Mouse (Mus musculus) C2C12 (cell line): ENCODE results near the gene Rcsd1.

Experiments
- CEBPB ChIP-seq: IDR thresholded peaks from one replicate; pipeline ENCODE4 v1.6.1; 2011; ENCODE audit warnings: low read depth, mild to moderate bottlenecking, control low read depth, moderate library complexity
- CTCF ChIP-seq: IDR thresholded peaks from one replicate; pipeline ENCODE4 v1.5.1; 2011; ENCODE audit not compliant: control insufficient read depth, insufficient read depth, insufficient read length
- MAX ChIP-seq: IDR thresholded peaks from one replicate; pipeline ENCODE4 v1.6.1; 2011; ENCODE audit warnings: mild to moderate bottlenecking, control low read depth
- MYOD1 ChIP-seq: IDR thresholded peaks from one replicate; pipeline ENCODE4 v1.6.1; 2011; ENCODE audit warnings: low read depth; ENCODE audit not compliant: control insufficient read depth, insufficient read length
- MYOG ChIP-seq: IDR thresholded peaks from one replicate; pipeline ENCODE4 v1.6.1; 2011; ENCODE audit not compliant: control insufficient read depth, insufficient read length; ENCODE audit errors: extremely low read depth
- USF1 ChIP-seq: IDR thresholded peaks from one replicate; pipeline ENCODE4 v1.6.1; 2011; ENCODE audit warnings: low read depth, mild to moderate bottlenecking, control low read depth, moderate library complexity

DNA sequence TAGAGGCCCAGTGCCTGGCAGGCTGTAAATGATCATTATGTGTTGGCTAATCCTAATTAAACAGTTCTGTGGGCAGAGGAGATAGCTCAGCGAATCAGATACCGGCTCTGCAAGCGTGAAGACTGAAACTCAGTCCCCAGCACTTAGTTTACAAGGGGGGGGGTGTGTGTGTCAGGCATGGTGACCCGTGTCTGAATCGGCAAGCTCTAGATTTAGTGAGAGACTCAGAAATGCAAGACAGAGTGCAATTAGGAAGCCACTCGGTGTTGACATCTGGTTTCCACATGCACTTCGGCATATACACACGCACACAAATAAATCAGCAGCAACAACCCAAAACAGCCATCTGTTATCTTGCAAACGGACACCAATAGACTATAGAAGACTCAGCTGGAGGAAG lies 8.0 kb downstream of the Rcsd1 start:
- TF ChIP-seq CTCF (no peak), CEBPB (no peak), USF1 (no peak), MAX (no peak), MYOG (no peak), MYOD1 (no peak)
